Mouse (Mus musculus) lung, adult 18-20 months (tissue): ENCODE results near the gene Kpna6.

Experiments used
- DNase-seq, 2 experiments: peaks; one replicate each; pipeline ENCODE4 v3.0.0; 2022; ENCODE audit warnings: mixed read lengths in 2 of 2

Kpna6 gene

DNA sequence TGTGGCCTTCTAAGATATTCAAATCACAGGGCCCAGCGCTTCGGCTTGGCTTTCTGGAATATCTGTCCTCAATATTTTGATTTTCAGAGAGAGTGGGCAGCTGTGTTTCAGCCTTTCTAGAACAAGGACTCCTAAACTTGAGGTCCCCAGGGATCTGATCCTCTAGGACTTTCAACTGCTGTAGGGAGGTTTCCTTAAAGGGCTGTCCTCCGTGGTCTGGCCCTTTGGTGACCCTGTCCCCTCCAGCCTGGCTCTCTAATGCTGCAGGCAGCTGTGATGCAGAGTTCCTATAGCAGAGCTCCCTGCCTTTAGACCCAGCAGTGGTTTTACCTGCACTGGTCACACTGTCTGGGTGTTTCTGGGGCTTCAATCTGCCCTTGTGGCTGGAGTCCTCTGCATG is 55.9 kb downstream of the Kpna6 start:
- DNase-seq: no peak

DNA sequence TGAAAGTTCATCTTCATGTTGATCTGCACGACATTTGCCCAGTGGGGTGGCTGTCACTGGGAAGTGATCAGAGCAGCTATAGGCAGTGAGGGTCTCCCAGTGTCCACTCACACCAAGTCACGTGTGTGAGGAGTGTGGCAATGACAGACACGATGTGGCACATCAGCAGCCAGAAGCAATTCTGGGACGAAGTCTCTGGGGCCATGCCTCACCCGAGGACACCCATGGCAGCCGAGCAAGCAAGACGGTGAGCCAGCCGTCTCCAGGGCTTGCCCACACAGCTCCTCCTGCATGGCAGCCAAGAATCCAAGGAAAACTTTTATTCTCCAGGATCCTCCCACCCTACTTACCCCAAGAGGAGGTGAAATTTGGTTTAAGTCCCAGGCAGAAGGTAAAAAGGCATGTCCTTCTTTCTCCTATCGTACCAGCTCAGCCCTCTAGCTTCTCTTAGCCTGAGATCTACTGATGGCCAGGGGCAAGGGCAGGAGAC is 56.7 kb downstream of the Kpna6 start:
- no peak for DNase-seq

DNA sequence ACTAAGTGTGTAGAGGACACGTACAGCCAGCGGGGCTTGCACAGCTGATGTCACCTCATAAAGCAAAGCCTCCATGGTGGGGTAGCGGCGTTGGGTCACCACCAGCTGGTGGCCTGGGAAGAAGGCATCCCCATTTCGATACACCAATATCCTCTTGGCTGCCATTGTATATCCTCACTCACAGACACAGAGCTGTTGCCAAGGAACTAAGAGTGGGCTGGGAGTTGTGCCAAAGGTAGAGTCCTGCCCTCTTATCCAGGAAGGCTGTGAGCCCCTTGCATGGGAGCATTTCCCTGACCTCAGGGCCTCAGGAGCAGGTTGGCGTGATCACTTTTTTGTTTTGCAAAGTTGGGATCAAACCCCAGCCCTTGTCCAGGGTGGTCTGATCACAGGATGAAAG is 58.5 kb downstream of the Kpna6 start, which contains the start of gene Dcdc2b:
TSS of gene Dcdc2b (minus strand) at position 165 of the 400 bp plus-strand sequence.
- DNase-seq: peak; percentile 83 to 87

DNA sequence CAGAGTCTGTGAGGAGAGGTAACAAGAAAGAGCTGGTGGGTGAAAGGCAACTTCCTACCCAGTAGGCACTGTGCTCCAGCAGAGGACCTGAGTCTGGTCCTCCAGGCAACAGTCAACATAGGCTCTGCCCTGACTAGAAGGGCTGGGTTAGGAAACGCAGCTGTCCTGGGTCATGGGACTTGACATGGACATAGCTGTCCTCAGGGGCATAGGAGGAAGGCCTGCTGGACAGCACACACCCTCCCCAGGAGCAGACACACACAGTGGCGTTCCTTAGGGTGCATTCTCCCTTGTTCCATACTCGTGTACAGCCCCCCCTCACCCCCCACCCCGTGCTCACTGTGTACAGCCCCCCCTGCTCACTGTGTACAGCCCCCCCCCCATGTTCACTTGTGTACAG is 62.1 kb downstream of the Kpna6 start:
- no peak for DNase-seq

DNA sequence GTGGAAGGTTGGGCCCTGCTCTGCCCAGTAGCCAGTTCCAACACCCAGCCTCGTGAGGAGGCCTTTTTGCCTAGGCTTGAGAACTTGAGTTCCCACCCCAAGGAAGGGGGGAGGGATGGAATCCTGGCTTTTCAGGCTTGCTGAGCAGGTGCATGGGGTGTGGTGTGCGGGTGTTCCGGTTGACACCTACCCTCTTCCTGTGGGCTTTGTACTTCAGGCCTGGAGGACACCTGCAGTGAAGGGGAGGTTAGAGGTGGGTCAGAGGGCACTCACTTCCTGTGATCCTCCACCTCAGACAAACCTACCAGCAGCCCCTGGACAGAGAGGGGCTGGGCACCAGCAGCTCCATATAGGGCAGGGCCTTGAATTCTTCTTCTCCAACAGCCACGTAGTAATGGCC is 62.5 kb downstream of the Kpna6 start:
- no peak for DNase-seq

DNA sequence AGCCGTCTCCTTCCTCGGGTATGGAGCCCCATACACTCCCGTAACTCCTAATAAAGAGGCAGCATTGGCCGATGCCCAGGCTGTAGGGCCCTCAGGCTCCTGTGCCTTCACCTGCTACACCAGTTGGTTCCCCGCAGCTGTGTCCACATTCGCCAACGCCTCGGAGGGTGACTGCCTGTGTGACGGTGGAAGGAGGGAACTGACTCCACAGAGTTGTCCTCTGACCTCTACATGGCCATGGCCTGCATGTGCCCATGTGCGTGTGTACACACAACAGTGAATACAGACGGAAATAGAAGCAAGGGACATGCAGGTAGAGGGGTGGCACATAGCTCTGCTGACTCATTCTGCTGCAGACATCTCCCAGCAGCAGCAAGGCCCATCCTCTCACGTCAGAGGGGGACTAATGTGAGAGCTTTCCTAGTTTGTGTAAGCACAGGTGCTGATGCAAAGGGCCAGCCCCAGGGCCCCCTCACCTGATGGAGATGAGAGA is 63.4 kb downstream of the Kpna6 start:
- no peak for DNase-seq

DNA sequence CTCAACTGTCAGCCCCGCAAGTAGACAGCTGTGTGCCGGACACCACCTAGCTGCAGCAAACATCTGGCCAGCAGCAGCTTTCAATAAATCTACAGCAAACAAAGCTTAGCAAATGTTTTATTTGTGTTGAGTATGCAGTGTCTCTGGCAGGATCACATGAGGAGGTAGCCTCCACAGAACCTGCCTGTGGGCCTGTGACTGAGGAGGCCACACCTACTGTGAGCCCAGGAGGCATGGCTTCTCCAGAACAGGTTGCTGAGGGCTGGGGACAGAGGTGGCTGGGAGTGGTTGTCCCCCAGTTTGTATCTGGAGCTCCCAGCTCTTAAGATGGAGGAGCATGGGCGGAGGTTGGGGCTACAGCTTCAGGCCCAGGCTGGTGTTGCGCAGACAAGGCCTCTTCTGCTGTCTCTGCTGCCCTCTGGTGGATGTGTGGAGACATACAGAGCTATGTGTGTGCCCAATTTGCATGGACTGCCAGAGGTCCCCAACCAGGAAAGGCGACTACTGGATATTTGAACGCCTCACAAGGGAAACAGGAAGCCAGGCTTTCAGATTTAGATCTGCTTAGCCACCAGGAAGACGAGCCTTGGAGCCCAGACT is 64.0 kb downstream of the Kpna6 start:
- DNase-seq: peak; percentile 76 to 84

DNA sequence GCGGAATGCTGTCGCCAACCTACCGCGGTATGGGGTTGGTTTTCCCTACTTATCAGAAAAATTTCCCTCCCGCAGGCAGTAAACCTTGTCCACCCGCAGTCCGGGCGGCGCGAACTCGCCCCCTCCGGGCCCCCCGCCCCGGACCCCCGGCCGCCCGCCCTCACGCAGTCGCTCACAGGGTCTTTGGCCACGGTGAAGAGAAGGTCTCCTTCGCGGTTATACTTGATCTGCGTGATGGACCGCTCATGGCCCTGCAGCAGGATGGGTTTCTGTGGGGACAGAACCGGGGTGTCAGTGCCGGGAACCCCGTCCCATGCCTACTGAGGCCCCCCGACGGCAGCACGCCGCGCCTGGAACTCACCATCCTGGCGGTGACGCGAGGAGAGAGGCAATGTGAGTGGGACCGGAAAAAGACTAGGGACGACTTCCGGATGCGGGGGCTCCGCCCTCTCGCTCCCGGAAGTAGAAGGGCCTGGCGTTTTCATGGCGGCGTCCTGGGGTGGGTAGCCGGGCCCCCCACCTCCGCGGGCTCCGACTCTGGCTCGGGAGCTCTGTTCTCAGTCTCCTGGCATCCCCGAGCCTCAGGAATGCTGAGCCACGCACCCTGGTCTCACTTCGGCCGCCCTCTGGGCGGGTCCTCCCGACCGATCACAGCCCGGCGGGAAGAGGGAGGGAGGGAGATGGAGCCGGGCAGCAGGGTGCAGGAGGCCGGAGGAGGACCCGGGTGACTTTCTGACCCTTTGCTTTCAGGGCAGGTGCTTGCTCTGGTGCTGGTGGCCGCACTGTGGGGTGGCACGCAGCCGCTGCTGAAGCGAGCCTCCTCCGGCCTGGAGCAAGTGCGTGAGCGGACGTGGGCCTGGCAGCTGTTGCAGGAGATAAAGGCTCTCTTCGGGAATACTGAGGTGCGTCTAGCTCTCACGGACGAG is 72.1 kb downstream of the Kpna6 start, which contains the start of the genes Eif3i and Tmem234:
TSS of gene Eif3i (minus strand) at position 416 of the 926 bp plus-strand sequence.
TSS of gene Tmem234 (plus strand) at position 436 of the 926 bp plus-strand sequence.
- peak; percentile 84 to 89 for DNase-seq
